Mouse (Mus musculus) forebrain, embryonic 15.5 days (tissue): ENCODE results near the gene Fnbp1l. TPM values are rescaled to one million over a fixed set of nuclear protein-coding genes. Genes with fewer than 3 reads are reported as not detected.

Experiments used
- ATAC-seq: fragments of 200-750 bp; cut with Nextera tagmentation; replicated peaks from 2 replicates; pipeline ENCODE4 v1.8.0; 2017; ENCODE audit warnings: mild to moderate bottlenecking, moderate TSS enrichment, moderate library complexity
- H3K27ac ChIP-seq: fragments of 300-500 bp; sonication (generic); replicated peaks from 2 replicates; pipeline ENCODE4 v1.5.1; 2015; ENCODE audit warnings: mild to moderate bottlenecking, inconsistent platforms
- H3K27me3 ChIP-seq: fragments of 300-500 bp; sonication (generic); 2 replicates; pipeline ENCODE4 v1.6.1; 2015; ENCODE audit warnings: inconsistent platforms
- H3K36me3 ChIP-seq: fragments of 300-500 bp; sonication (generic); 2 replicates; pipeline ENCODE4 v1.6.1; 2015; ENCODE audit warnings: mild to moderate bottlenecking, inconsistent platforms
- H3K4me1 ChIP-seq: fragments of 300-500 bp; sonication (generic); 2 replicates; pipeline ENCODE4 v1.6.1; 2015; ENCODE audit warnings: inconsistent platforms
- H3K4me2 ChIP-seq: fragments of 300-500 bp; sonication (generic); replicated peaks from 2 replicates; pipeline ENCODE4 v1.6.1; 2015; ENCODE audit warnings: mild to moderate bottlenecking, inconsistent platforms
- H3K4me3 ChIP-seq: fragments of 300-500 bp; sonication (generic); 2 replicates; pipeline ENCODE4 v1.5.1; 2015; ENCODE audit warnings: mild to moderate bottlenecking, inconsistent platforms
- H3K9ac ChIP-seq: fragments of 300-500 bp; sonication (generic); replicated peaks from 2 replicates; pipeline ENCODE4 v1.6.1; 2015; ENCODE audit warnings: mild to moderate bottlenecking, inconsistent platforms
- H3K9me3 ChIP-seq: fragments of 300-500 bp; sonication (generic); 2 replicates; pipeline ENCODE4 v1.6.1; 2016; ENCODE audit warnings: inconsistent platforms
- WGBS: fragments of 180-500 bp; shearing (Covaris S2); methylation state at CpG from one replicate; pipeline ENCODE4 v1.1.7; 2015; ENCODE audit warnings: mixed read lengths; 5-methylcytosine and 5-hydroxymethylcytosine counted together
- polyA plus RNA-seq: library from polyadenylated mRNA; unstranded; fragments of >200 nt; fragmentation: Nextera tagmentation; extraction: Ambion mirVana; gene quantifications from 2 replicates; pipeline ENCODE4 v1.2.1, GENCODE M21; 2015

Fnbp1l gene
- polyA plus RNA-seq, 1 experiment from 2014 or later = 248 TPM

DNA sequence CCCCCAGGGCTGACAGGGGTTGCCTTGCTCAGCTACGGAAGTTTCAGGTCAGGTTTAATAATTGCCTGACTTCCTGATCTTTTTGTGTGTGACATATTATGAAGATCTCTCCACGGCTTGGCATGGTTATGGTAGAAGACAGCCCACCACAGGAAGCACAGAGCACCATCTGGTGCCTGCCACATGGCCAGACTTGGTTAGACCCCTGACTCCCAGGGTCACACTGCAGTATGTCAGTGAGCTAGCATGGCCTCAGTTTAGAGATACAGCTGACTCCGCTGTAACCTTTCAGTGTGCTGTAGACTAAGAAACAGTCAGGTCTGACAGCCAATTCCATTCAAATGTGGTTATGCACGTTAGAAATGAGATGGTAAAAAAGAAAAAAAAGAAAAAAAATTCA, 101.8 kb downstream of the Fnbp1l start:
- no peak overlapping the region for H3K4me2 ChIP-seq
- H3K9me3 ChIP-seq = no peaks in the 10 kb centered on the region
- H3K4me3 ChIP-seq = no peak overlapping the region
- 57% methylated on average over 4 of the region's 4 CpGs for WGBS
- 0 out of 2 replicates have a peak, but pooled peaks have one; percentile 23 for ATAC-seq
- no peak overlapping the region for H3K9ac ChIP-seq
- peak overlapping the region; percentile 72 for H3K27ac ChIP-seq
- no peaks in the 10 kb centered on the region for H3K36me3 ChIP-seq
- no peaks in the 10 kb centered on the region for H3K27me3 ChIP-seq
- H3K4me1 ChIP-seq = peaks cover 30% of the 10 kb centered on the region

DNA sequence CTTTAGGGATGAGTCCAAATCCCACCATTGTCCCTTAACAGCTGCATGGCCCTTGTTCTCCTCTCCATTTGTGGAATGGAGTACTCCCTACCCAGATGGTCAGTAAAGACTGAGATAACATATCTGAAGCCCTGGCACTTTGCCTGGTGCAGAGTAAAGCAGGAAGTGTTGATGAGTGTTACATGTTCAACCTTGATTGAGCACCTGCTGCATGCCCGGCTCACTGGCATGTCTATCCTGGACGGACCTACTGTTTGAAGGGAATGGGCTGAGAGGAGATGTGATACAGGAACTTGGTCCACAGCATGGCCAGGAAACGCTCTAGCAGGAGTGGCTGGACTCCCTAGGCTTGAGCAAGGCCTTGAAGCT, 103.2 kb downstream of the Fnbp1l start:
- no peak for ATAC-seq
- WGBS = 97% methylated on average over 3 of the region's 3 CpGs

DNA sequence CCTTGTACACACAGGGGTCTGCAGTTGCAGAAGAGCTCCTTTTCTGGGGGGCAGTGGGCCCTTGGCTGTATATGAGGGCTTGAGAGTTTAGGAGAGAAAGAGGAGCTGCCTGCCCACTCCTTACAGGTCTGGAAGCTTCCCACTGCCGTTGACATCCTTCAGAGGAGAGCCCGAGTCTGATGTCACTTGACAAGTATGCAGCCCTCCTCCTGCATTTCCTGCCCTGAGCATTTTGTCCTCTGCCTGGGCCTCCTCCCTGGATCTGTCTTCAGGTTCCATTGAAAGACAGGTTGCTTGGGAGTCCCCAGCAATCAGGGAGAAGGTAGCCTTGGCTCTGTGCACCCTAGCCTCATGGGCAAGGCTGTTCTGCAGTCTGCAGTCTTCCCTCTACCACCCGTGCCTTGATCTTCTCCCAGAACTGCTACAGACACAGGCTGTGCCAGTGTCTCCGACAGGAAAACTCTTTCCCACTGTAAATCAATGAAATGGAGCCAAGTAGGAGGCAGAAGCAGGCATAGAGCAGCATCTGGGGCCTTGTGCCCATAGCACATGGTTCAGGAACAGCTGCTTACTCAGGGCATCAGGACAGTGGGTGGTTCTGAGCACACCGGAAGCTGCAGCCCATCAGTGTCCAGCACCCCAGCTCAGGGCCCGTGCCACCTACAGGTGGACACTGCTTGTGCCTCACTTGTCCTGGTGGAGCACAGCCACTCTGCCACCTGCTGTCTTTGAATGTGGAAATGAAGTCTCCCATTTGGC, 103.8 kb downstream of the Fnbp1l start:
- Histone ChIP-seq H3K4me1 (peaks cover 30% of the 10 kb centered on the region), H3K27ac (no peak overlapping the region), H3K9me3 (no peaks in the 10 kb centered on the region), H3K27me3 (no peaks in the 10 kb centered on the region), H3K4me3 (no peak overlapping the region), H3K4me2 (no peak overlapping the region), H3K36me3 (no peaks in the 10 kb centered on the region), H3K9ac (no peak overlapping the region)
- 81% methylated on average over 6 of the region's 6 CpGs for WGBS
- ATAC-seq = no peak

More for the DNA sequence above, 103.2 kb downstream of the Fnbp1l start:
- Histone ChIP-seq H3K36me3 (no peaks in the 10 kb centered on the region), H3K9me3 (no peaks in the 10 kb centered on the region), H3K9ac (no peak overlapping the region), H3K27me3 (no peaks in the 10 kb centered on the region), H3K4me1 (peaks cover 30% of the 10 kb centered on the region), H3K4me2 (no peak overlapping the region), H3K4me3 (no peak overlapping the region), H3K27ac (no peak overlapping the region)

GRCm38 (mm10) chr3:122512725-122513375, 106.7 kb downstream of the Fnbp1l start:
- WGBS = 93% methylated on average over 16 of the region's 16 CpGs
- H3K36me3 ChIP-seq = no peaks in the 10 kb centered on the region
- H3K9me3 ChIP-seq = no peaks in the 10 kb centered on the region
- H3K9ac ChIP-seq = no peak overlapping the region
- H3K27me3 ChIP-seq = no peaks in the 10 kb centered on the region
- ATAC-seq = no peak
- H3K4me2 ChIP-seq = no peak overlapping the region
- peaks cover 12% of the 10 kb centered on the region for H3K4me1 ChIP-seq
- no peak overlapping the region for H3K27ac ChIP-seq
- no peak overlapping the region for H3K4me3 ChIP-seq

- H3K36me3 ChIP-seq = no peaks in the 10 kb centered on the region
- peaks cover 3% of the 10 kb centered on the region; the same call in 1 of the 2 replicates for H3K4me1 ChIP-seq
- ATAC-seq = no peak
- no peak overlapping the region for H3K4me3 ChIP-seq
- 88% methylated on average over 14 of the region's 14 CpGs for WGBS
- H3K9me3 ChIP-seq = no peaks in the 10 kb centered on the region
- H3K9ac ChIP-seq = no peak overlapping the region
- H3K27me3 ChIP-seq = no peaks in the 10 kb centered on the region
- H3K27ac ChIP-seq = no peak overlapping the region
- H3K4me2 ChIP-seq = no peak overlapping the region
Measured at GRCm38 (mm10) chr3:122511721-122512619, 107.5 kb downstream of the Fnbp1l start.

DNA sequence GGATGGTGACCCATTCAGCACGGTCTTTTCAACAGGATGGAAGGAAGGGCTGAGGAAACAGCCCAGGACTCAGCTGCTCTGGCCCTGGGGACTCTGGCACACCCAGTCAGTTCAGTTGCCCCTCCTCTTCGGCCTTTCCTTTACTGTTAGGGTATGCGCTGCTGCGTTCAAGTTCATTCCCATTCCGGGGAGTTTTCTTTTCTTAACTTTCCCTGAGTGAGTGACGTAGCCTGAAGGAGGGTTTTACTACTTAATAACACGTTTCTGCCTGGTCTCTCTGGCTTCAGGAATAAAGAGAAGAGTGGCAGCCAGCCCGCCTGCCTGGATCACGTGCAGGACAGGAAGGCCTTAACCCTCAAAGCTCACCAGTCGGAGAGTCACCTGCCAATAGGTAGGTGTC, 108.6 kb downstream of the Fnbp1l start:
- no peak for ATAC-seq
- H3K4me3 ChIP-seq = no peak overlapping the region
- no peak overlapping the region for H3K27ac ChIP-seq
- no peaks in the 10 kb centered on the region for H3K27me3 ChIP-seq
- no peak overlapping the region for H3K9ac ChIP-seq
- no peak overlapping the region for H3K4me2 ChIP-seq
- WGBS = 80% methylated on average over 10 of the region's 10 CpGs
- H3K9me3 ChIP-seq = no peaks in the 10 kb centered on the region
- peaks cover 8% of the 10 kb centered on the region for H3K4me1 ChIP-seq
- no peaks in the 10 kb centered on the region for H3K36me3 ChIP-seq

DNA sequence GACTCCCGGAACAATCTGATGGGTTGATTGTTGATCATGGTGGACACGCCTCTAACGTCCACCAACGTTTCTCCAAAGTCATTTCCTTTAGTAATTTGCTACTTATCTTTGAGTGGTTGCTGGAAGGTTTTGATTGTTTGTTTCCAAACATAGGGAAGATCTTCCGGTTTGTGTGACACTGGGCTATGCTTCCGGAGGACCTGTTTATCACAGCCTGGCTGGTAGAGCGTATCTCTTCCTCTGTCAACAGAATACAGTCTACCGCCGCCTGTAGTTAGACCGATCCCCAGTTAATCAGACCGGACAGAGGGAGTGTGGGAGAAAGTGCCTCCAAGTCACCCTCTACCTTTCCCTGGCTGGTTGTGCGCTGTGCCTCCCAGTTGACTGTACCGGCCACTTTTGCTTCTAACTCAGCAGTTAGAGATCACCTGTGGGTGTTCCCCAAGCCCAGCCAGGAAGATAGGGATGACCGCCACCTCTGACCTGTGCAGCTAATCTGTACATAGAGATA, 109.2 kb downstream of the Fnbp1l start:
- no peak overlapping the region for H3K4me3 ChIP-seq
- WGBS = 91% methylated on average over 14 of the region's 14 CpGs
- ATAC-seq = no peak

DNA sequence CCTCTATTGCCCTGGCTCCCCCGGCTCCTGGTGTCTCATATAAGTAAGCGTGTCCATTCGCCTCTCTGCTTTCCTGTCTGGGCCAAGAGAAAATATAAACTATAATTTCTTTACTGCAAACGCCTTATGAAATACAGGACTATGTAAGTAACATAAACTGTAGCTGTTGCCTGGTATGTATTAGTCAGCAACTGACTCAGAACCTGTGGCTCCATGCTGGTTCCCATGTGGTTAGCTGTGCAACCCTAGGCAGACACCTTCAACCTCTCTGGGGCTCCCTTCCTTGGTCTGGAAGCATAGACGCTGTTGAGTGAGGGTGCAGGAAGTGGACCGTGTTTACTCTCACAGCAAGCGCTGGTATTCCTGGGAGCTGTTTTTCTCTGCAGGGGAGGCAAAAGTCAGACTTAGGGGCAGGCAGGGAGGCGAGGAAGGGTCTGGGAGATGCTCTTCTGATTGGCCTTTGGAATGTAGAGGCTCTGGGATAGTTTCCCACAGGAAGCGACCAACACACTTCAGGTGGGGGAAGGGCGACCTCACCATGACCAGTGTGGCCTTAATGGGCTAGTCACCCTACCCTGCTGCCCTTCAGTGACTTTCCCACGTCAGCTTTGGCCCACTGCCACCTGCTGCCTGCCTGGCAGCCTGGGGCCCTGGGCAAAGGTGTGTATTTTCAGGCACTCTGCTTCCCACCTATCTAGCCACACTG, 109.8 kb downstream of the Fnbp1l start:
- 79% methylated on average over 11 of the region's 11 CpGs for WGBS
- no peak for ATAC-seq
- H3K9ac ChIP-seq = no peak overlapping the region
- no peak overlapping the region for H3K27ac ChIP-seq
- peaks cover 8% of the 10 kb centered on the region for H3K4me1 ChIP-seq
- H3K4me3 ChIP-seq = no peak overlapping the region
- H3K4me2 ChIP-seq = no peak overlapping the region
- H3K27me3 ChIP-seq = no peaks in the 10 kb centered on the region
- H3K36me3 ChIP-seq = no peaks in the 10 kb centered on the region
- no peaks in the 10 kb centered on the region for H3K9me3 ChIP-seq

More for the DNA sequence above, 109.2 kb downstream of the Fnbp1l start:
- H3K4me2 ChIP-seq = no peak overlapping the region
- no peaks in the 10 kb centered on the region for H3K27me3 ChIP-seq
- no peaks in the 10 kb centered on the region for H3K36me3 ChIP-seq
- H3K9me3 ChIP-seq = no peaks in the 10 kb centered on the region
- peaks cover 8% of the 10 kb centered on the region for H3K4me1 ChIP-seq
- no peak overlapping the region for H3K27ac ChIP-seq
- no peak overlapping the region for H3K9ac ChIP-seq

DNA sequence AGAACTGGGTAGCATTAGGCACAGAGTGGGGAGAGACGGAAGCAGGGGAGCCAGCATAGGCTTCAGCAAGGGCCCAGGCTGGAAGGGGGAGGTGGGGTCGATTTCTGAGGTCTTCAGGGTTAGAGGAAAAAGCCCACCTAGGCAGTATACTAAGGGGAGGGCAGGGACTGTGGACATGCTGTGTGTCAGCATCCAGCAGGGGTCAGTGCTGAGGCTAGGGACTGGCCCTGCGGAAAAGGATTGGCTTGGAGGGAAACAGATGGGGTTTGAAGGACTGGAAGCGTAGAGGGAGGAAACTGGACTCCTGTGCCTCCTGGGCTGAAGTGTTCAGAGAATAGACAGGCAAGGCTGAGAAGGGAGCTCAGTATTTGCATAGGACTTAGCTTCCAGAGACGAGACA, 110.4 kb downstream of the Fnbp1l start:
- H3K4me2 ChIP-seq = no peak overlapping the region
- H3K9me3 ChIP-seq = no peaks in the 10 kb centered on the region
- peaks cover 8% of the 10 kb centered on the region for H3K4me1 ChIP-seq
- WGBS = 27% methylated on average over 5 of the region's 5 CpGs
- no peaks in the 10 kb centered on the region for H3K36me3 ChIP-seq
- no peak overlapping the region for H3K27ac ChIP-seq
- no peak overlapping the region for H3K4me3 ChIP-seq
- no peak overlapping the region for H3K9ac ChIP-seq
- peak; percentile 61 for ATAC-seq
- H3K27me3 ChIP-seq = no peaks in the 10 kb centered on the region

DNA sequence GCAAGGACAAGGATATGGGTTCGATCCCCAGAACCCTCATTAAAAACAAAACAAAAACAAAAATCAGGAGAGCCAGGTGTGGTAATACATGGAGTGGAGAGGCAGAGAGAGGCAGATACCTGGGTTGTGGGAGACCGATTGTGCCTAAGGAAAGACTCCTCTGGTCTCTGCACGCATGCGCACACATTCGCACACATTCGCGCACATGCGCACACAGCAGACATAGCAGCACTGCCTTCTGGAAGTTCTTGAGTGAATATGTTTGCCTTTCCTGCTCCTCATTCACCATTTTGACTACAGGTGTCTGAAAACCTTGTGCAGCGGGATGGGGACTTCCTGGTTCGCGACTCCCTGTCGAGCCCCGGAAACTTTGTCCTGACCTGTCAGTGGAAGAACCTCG, 111.7 kb downstream of the Fnbp1l start:
- Histone ChIP-seq H3K4me2 (no peak overlapping the region), H3K9ac (no peak overlapping the region), H3K4me1 (peaks cover 8% of the 10 kb centered on the region), H3K9me3 (no peaks in the 10 kb centered on the region), H3K27ac (no peak overlapping the region), H3K27me3 (no peaks in the 10 kb centered on the region), H3K4me3 (no peak overlapping the region), H3K36me3 (no peaks in the 10 kb centered on the region)
- no peak for ATAC-seq
- WGBS = 94% methylated on average over 14 of the region's 14 CpGs

GRCm38 (mm10) chr3:122506343-122506916, 113.1 kb downstream of the Fnbp1l start:
- Histone ChIP-seq H3K9me3 (no peaks in the 10 kb centered on the region), H3K9ac (no peak overlapping the region), H3K36me3 (no peaks in the 10 kb centered on the region), H3K4me1 (peaks cover 8% of the 10 kb centered on the region), H3K4me2 (no peak overlapping the region), H3K4me3 (no peak overlapping the region), H3K27ac (peak overlapping the region; percentile 67), H3K27me3 (no peaks in the 10 kb centered on the region)
- ATAC-seq = no peak
- 74% methylated on average over 10 of the region's 10 CpGs for WGBS
